Mouse (Mus musculus) frontal cortex, postnatal 14 days (tissue): ENCODE data around the gene Gm5128.
"Not testable (repeated sequence)": the region's sequence is repeated elsewhere in the genome, so short reads cannot be mapped to it uniquely, and the experiment has no call there.

Experiments used
- DNase-seq, 2 experiments: peaks; one replicate each; pipeline ENCODE4 v3.0.0; 2022; ENCODE audit warnings: low spot score in 2 of 2

Gm5128 gene

DNA sequence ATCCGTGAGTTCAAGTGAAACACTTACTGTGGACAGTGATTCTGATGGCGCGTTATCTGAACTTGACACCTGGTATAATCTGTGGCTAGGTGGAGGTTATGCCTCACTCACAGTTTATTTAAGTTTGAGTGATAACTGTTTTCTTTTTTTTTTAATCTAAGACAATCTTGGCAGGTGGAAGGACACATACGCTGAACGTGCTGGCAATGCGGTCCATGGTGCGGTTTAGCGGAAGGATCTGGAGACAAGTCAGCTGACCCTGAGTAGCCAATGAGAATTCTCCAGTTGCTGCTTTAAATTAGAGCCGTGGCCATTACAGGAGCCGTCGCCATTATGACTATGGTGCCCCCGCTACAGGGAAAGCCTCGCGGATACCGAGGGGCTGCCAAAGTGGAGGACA is at the start of gene Gm5128:
Gene Gm5128 (plus strand): TSS at position 301 of the 400 bp plus-strand sequence.
- DNase-seq, result not testable (repeated sequence)

DNA sequence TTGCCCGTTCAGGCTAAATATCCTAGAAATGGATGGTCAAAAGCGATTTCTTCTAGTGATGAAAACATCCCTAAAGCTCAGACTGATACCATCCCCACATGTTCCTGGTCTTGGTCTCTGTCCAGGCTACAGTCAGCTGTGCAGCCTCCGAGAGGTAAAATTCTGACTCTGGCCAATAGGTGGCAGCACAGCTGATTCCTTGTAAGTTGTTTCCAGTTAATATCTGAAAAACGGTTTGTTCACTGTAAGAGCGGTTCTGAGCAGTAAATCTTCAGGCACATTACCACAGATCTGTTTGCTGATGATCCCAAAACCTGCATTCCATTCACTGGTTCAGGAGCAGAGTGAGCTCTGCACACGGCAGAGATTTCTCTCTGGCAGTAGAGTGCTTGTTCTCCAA is 12.4 kb upstream of the Gm5128 start:
- not testable (repeated sequence) for DNase-seq

DNA sequence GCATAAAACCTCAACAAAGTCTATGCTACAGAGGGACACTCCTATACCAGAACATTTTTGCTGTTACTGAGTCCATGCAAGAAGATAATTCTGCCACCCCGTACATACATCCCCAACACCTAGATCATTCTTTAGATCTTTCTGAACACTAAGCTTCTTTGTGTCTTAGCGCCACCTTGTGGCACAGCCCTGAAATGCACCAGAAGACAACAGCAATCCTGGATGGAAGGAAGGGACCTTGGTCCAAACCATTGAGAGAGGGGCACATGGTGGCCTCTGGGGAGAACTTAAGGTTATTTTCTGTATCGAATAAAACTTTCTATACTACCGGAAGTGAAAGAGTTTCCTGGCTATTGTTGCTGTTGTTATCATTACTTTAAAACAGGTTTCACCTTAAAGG is 11.1 kb upstream of the Gm5128 start:
- not testable (repeated sequence) for DNase-seq

DNA sequence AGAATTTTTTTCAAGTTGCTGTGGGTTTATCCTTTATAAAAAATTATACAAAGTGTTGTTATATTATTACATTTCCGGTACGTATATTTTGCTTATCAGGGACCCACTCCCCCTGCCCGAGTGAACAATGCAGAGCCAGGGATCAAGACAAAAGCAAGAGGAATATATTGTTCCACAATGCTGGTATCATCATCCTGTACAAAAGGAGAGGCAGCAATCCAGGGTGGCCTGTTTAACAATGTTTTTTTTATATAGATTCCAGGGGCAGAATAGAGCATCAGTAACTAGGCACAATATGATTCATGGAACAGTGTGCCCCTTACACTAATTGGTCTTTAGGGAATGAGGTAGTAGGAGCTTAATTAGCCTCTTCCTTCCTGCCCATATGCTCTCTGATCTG is 30.5 kb downstream of the Gm5128 start:
- not testable (repeated sequence) for DNase-seq

DNA sequence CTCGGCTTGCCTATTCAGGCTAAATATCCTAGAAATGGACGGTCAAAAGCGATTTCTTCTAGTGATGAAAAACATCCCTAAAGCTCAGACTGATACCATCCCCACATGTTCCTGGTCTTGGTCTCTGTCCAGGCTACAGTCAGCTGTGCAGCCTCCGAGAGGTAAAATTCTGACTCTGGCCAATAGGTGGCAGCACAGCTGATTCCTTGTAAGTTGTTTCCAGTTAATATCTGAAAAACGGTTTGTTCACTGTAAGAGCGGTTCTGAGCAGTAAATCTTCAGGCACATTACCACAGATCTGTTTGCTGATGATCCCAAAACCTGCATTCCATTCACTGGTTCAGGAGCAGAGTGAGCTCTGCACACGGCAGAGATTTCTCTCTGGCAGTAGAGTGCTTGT is 48.1 kb downstream of the Gm5128 start:
- DNase-seq, result not testable (repeated sequence)

DNA sequence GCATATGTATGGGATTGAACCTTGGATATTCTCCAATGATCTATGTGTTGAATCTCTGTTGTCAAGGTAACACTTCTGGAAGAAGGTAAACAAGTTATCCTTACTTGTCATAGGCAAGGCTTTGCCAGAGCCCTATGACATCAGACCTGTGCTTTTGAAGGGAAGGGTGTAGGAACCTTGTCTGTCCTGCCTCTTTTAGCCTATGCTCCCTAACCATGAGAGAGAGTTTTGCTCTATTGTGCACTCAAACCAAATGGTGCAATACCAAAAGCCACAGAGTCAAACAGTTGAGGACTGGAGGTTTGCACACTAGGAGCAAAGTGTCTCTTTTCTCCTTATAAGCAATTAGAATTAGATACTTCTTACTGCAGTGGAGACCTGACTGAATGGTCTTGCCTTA is 48.7 kb downstream of the Gm5128 start:
- not testable (repeated sequence) for DNase-seq

DNA sequence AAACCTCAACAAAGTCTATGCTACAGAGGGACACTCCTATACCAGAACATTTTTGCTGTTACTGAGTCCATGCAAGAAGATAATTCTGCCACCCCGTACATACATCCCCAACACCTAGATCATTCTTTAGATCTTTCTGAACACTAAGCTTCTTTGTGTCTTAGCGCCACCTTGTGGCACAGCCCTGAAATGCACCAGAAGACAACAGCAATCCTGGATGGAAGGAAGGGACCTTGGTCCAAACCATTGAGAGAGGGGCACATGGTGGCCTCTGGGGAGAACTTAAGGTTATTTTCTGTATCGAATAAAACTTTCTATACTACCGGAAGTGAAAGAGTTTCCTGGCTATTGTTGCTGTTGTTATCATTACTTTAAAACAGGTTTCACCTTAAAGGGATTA is 49.4 kb downstream of the Gm5128 start:
- DNase-seq, result not testable (repeated sequence)
